Mouse (Mus musculus): Measurements from ENCODE around the gene Pa2g4. TPM values are rescaled to one million over a fixed set of nuclear protein-coding genes. Genes with fewer than 3 reads are reported as not detected.

Pa2g4 gene
- total RNA-seq, 2 experiments from 2014 or later, result 84.8 to 91.4 TPM

DNA sequence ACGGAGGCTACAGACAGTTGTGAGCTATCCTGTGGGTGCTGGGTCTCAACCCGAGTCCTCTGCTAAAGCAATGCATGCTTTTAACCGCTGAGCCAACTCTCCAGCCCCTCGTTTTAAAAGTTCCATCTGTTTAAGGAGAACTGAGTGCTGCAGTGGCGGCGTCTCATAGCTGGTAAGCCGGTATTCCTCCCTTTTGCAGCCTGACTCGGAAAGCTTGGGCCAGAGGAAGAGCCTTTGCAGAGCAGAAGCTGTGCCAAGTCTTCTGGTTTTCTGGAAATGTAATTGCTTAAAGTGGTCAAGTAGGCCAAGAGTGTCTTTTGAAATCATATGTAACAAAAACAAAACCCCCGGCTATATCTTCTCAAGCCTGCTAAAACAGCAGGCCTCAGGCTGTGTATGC is 57.5 kb downstream of the Pa2g4 start:
- no peak for DNase-seq (ENCODE audit: low spot score in 2 of 2)

Small RNAs within 50 kb of the gene (microRNA-seq; reads per million reads assigned to microRNA genes)
- gene Gm47275 (not detected), gene Mir6916 (not detected), gene Mir6917 (0.85 reads per million)

Other genes starting within 250 kb of the Pa2g4 start
- 100 to 1,000 TPM in 1 of 2 experiments, 10 to 100 TPM in 1; 94.1 to 100 TPM for gene Cnpy2, start 243.5 kb downstream of the Pa2g4 start, total RNA-seq (2021)
- 100 to 1,000 TPM; 403 to 430 TPM for gene Cs, start 228.3 kb downstream of the Pa2g4 start, total RNA-seq (2021)
- 100 to 1,000 TPM; 115 to 133 TPM for gene Coq10a, start 197.0 kb downstream of the Pa2g4 start, total RNA-seq (2021)
- gene Ankrd52, start 188.9 kb downstream of the Pa2g4 start, total RNA-seq (2021), result 10 to 100 TPM; 45.3 to 48.3 TPM
- under 1 TPM in 1 of 2 experiments, not detected in 1; 0.23 TPM for gene Slc39a5, start 164.8 kb downstream of the Pa2g4 start, total RNA-seq (2021)
- 10 to 100 TPM; 48.0 to 50.7 TPM for gene Nabp2, start 154.5 kb downstream of the Pa2g4 start, total RNA-seq (2021)
- gene Rnf41, start 154.3 kb downstream of the Pa2g4 start, total RNA-seq (2021), result 10 to 100 TPM; 21.9 to 24.0 TPM
- gene Smarcc2, start 106.7 kb downstream of the Pa2g4 start, total RNA-seq (2021), result 10 to 100 TPM; 90.8 to 91.2 TPM
- 100 to 1,000 TPM; 485 to 542 TPM for gene Myl6, start 71.8 kb downstream of the Pa2g4 start, total RNA-seq (2021)
- 100 to 1,000 TPM; 119 to 139 TPM for gene Myl6b, start 67.3 kb downstream of the Pa2g4 start, total RNA-seq (2021)
- gene Esyt1, start 40.1 kb downstream of the Pa2g4 start, total RNA-seq (2021), result 10 to 100 TPM; 49.6 to 50.5 TPM
- gene Zc3h10, start 18.2 kb downstream of the Pa2g4 start, total RNA-seq (2021), result 1 to 10 TPM; 6.7 to 9.9 TPM
- 1,000 to 10,000 TPM; 2,741 to 3,076 TPM for gene Rpl41, start 16.7 kb downstream of the Pa2g4 start, total RNA-seq (2021)
- gene Erbb3, start 23.7 kb upstream of the Pa2g4 start, total RNA-seq (2021), result 10 to 100 TPM; 18.0 to 19.0 TPM
- gene Rps26, start 60.8 kb upstream of the Pa2g4 start, total RNA-seq (2021), result 100 to 1,000 TPM; 757 to 856 TPM
- 1 to 10 TPM in 1 of 2 experiments, under 1 TPM in 1; 0.93 to 1.4 TPM for gene Ikzf4, start 80.0 kb upstream of the Pa2g4 start, total RNA-seq (2021)
- 10 to 100 TPM; 12.0 to 13.1 TPM for gene Suox, start 108.1 kb upstream of the Pa2g4 start, total RNA-seq (2021)
- 10 to 100 TPM; 85.8 to 88.8 TPM for gene Rab5b, start 130.3 kb upstream of the Pa2g4 start, total RNA-seq (2021)
- gene Pmel, start 138.2 kb upstream of the Pa2g4 start, total RNA-seq (2021), result 1 to 10 TPM; 4.0 to 5.2 TPM
- gene Cdk2, start 139.0 kb upstream of the Pa2g4 start, total RNA-seq (2021), result 10 to 100 TPM; 38.7 to 42.8 TPM
- gene Dgka, start 178.9 kb upstream of the Pa2g4 start, total RNA-seq (2021), result 1 to 10 TPM; 6.7 TPM
- 10 to 100 TPM; 18.3 to 22.1 TPM for gene Pym1, start 181.9 kb upstream of the Pa2g4 start, total RNA-seq (2021)
- gene Mmp19, start 224.9 kb upstream of the Pa2g4 start, total RNA-seq (2021), result 1 to 10 TPM; 2.8 to 3.0 TPM
- gene Dnajc14, start 238.1 kb upstream of the Pa2g4 start, total RNA-seq (2021), result 10 to 100 TPM; 48.6 to 50.7 TPM
- 10 to 100 TPM; 17.3 to 20.2 TPM for gene Tmem198b, start 238.4 kb upstream of the Pa2g4 start, total RNA-seq (2021)